Mouse (Mus musculus) CH12F3 (cell line): ENCODE measurements around the gene Olfr1208.

Experiments used
- in situ Hi-C: fragments of 300-500 bp; cut with MboI; formaldehyde crosslinking; loops from 2 replicates; pipeline ENCODE4 v1.14.3; 2020; ENCODE audit warnings: low sequenced_read_pairs

Gene Olfr1208

GRCm38 (mm10) chr2:88902211-88902610 is at the start of gene Olfr1208:
Gene Olfr1208 (minus strand): TSS chr2:88902311.
- in situ Hi-C loops, result no loop called here

- in situ Hi-C loops, result no loop called here
Observed at GRCm38 (mm10) chr2:88938011-88938410, 35.9 kb upstream of the Olfr1208 start, which contains the start of gene Olfr1211. Gene Olfr1211 (minus strand): TSS chr2:88938111.

- in situ Hi-C loops, result no loop called here
Observed at GRCm38 (mm10) chr2:88915057-88915456, 12.9 kb upstream of the Olfr1208 start, which contains the start of gene Olfr1209. Gene Olfr1209 (minus strand): TSS chr2:88915157.

- in situ Hi-C loops, result no loop called here
Observed at GRCm38 (mm10) chr2:88862931-88863330, 39.2 kb downstream of the Olfr1208 start, which contains the start of gene Olfr1206. Gene Olfr1206 (plus strand): TSS chr2:88863231.

- in situ Hi-C loops, result no loop called here
Observed at GRCm38 (mm10) chr2:88848992-88849391, 53.1 kb downstream of the Olfr1208 start, which contains the start of gene Olfr1204. Gene Olfr1204 (plus strand): TSS chr2:88849292.
